Mouse (Mus musculus): Measurements from ENCODE around the gene Foxa1. TPM values are rescaled to one million over a fixed set of nuclear protein-coding genes. Genes with fewer than 3 reads are reported as not detected.

The Foxa1 gene
- total RNA-seq, 4 experiments from 2014 or later, result not detected

Other genes with a start within 250 kb of the Foxa1 start
- under 1 TPM in 3 of 4 experiments, not detected in 1; 0.08 to 0.41 (median 0.25) TPM for gene Ttc6, start 17.2 kb upstream of the Foxa1 start, total RNA-seq (2022)

Data from layer of hippocampus, adult 8-10 months (tissue).